Mouse (Mus musculus): Measurements from ENCODE around the gene Prkca.

Prkca gene

GRCm38 (mm10) chr11:108260775-108261517 lies 82.8 kb downstream of the Prkca start:
- no peak for DNase-seq (ENCODE audit: low spot score in 2 of 2)

GRCm38 (mm10) chr11:108259391-108259790 lies 84.3 kb downstream of the Prkca start:
- DNase-seq (ENCODE audit: low spot score in 2 of 2) = no peak

- DNase-seq (ENCODE audit: low spot score in 2 of 2) = peak in 1 of 2 experiments; percentile 39
Observed at GRCm38 (mm10) chr11:108258811-108259266, 84.9 kb downstream of the Prkca start.

- no peak for DNase-seq (ENCODE audit: low spot score in 2 of 2)
Observed at GRCm38 (mm10) chr11:108257921-108258320, 85.8 kb downstream of the Prkca start.

- DNase-seq (ENCODE audit: low spot score in 2 of 2) = no peak
Observed at GRCm38 (mm10) chr11:108254681-108255080, 89.0 kb downstream of the Prkca start.

GRCm38 (mm10) chr11:108251924-108252775 lies 91.6 kb downstream of the Prkca start:
- no peak for DNase-seq (ENCODE audit: low spot score in 2 of 2)

- DNase-seq (ENCODE audit: low spot score in 2 of 2) = no peak
Observed at GRCm38 (mm10) chr11:108250829-108251637, 92.7 kb downstream of the Prkca start.

- no peak for DNase-seq (ENCODE audit: low spot score in 2 of 2)
Observed at GRCm38 (mm10) chr11:108250146-108250635, 93.5 kb downstream of the Prkca start.

- no peak for DNase-seq (ENCODE audit: low spot score in 2 of 2)
Observed at GRCm38 (mm10) chr11:108249487-108249886, 94.2 kb downstream of the Prkca start.

- DNase-seq (ENCODE audit: low spot score in 2 of 2) = no peak
Observed at GRCm38 (mm10) chr11:108249047-108249403, 94.7 kb downstream of the Prkca start.

GRCm38 (mm10) chr11:108248218-108249046 lies 95.3 kb downstream of the Prkca start:
- DNase-seq (ENCODE audit: low spot score in 2 of 2) = no peak

GRCm38 (mm10) chr11:108247121-108247863 lies 96.4 kb downstream of the Prkca start:
- no peak for DNase-seq (ENCODE audit: low spot score in 2 of 2)

GRCm38 (mm10) chr11:108246267-108246702 lies 97.4 kb downstream of the Prkca start:
- no peak for DNase-seq (ENCODE audit: low spot score in 2 of 2)

GRCm38 (mm10) chr11:108244241-108244640 lies 99.5 kb downstream of the Prkca start:
- no peak for DNase-seq (ENCODE audit: low spot score in 2 of 2)

- no peak for DNase-seq (ENCODE audit: low spot score in 2 of 2)
Observed at GRCm38 (mm10) chr11:108243633-108244032, 100.1 kb downstream of the Prkca start.

GRCm38 (mm10) chr11:108240924-108241498 lies 102.7 kb downstream of the Prkca start:
- no peak for DNase-seq (ENCODE audit: low spot score in 2 of 2)

- no peak for DNase-seq (ENCODE audit: low spot score in 2 of 2)
Observed at GRCm38 (mm10) chr11:108239173-108239572, 104.6 kb downstream of the Prkca start.

GRCm38 (mm10) chr11:108236754-108237428 lies 106.8 kb downstream of the Prkca start:
- no peak for DNase-seq (ENCODE audit: low spot score in 2 of 2)

GRCm38 (mm10) chr11:108236195-108236594 lies 107.5 kb downstream of the Prkca start:
- no peak for DNase-seq (ENCODE audit: low spot score in 2 of 2)
